Mouse (Mus musculus): ENCODE results near the gene Abca13. TPM values are rescaled to one million over a fixed set of nuclear protein-coding genes. Genes with fewer than 3 reads are reported as not detected.

Abca13 gene
- polyA plus RNA-seq, 1 experiment from 2014 or later, result 0.18 TPM

DNA sequence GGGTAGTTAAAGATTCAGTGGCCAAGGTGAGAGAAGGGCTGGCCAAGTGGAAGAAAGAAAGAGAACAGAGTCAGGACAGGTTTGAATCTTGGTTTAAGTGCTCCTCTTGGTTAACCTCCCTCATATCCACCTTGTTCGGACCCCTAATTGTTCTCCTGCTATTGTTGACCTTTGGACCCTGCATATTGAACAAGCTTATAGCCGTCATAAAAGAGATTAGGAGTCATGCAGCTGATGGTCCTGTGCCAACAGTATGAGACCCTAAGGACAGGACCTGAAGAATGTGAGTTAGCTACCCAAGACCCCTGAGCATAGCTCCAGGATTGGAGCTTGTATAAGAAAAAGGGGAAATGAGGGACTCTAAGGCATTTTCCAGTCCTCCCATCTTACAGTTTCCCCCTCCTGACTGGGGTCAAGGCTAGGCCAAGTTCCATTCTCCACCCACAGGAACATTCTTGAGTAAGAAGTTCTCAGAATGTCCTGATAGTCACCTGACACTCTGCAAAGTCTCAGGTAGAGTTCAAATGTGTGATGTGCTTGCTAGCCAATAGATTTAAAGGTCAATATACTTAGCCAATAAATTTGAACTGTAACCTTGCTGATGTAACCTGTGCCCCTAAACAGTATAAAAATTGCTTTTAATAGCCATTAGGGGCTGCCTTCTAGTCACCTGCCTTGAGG lies 536.2 kb downstream of the Abca13 start:
- Histone ChIP-seq H3K4me2 (ENCODE audit: low read depth, low read length) (no peak overlapping the region), H3K27me3 (ENCODE audit: insufficient read depth, low read length) (no peaks in the 10 kb centered on the region), H3K36me3 (replicated peaks; ENCODE audit: insufficient read depth, low read length) (no peaks in the 10 kb centered on the region), H3K4me3 (ENCODE audit: low read depth, low read length) (no peak overlapping the region), H3K27ac (ENCODE audit: low read depth) (no peak overlapping the region), H3K9ac (replicated peaks) (no peak overlapping the region), H3K4me1 (ENCODE audit: insufficient read depth) (no peaks in the 10 kb centered on the region), H3K9me3 (ENCODE audit: low read length) (no peaks in the 10 kb centered on the region)
- ATAC-seq, result no peak
- no peak for DNase-seq
- 61% methylated on average over 2 of the region's 2 CpGs for WGBS (ENCODE audit: insufficient replicate concordance)
- TF ChIP-seq EP300 (IDR thresholded peaks at IDR 0.05; ENCODE audit: low read depth) (no peak), CTCF (IDR thresholded peaks at IDR 0.05; ENCODE audit: low read depth) (no peak)

DNA sequence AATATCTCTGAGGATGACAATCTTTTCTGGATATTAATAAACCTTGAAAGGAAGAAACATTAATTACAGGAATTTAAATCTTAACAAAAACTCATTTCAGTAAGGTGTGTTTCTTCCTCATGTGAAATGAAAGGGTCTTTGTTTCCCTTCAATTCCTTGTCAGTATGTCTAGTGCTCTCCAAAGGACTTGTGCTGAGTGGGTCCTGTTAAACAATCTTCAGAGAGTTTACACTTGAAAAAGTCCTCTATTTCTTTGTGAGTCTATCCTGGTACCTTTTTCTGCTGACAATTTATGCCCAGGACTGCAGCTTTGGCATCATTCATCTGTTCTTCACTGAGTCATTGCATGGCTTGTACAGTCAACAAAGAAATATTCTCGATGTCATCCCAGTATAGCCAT lies 539.6 kb downstream of the Abca13 start:
- no peaks in the 10 kb centered on the region for H3K36me3 ChIP-seq (replicated peaks; ENCODE audit: insufficient read depth, low read length)
- H3K4me3 ChIP-seq (ENCODE audit: low read depth, low read length), result no peak overlapping the region
- H3K9me3 ChIP-seq (ENCODE audit: low read length), result no peaks in the 10 kb centered on the region
- ATAC-seq, result no peak
- H3K27me3 ChIP-seq (ENCODE audit: insufficient read depth, low read length), result no peaks in the 10 kb centered on the region
- 71% methylated on average over 1 of the region's 1 CpGs for WGBS (ENCODE audit: insufficient replicate concordance)
- no peak overlapping the region for H3K9ac ChIP-seq (replicated peaks)
- H3K27ac ChIP-seq (ENCODE audit: low read depth), result no peak overlapping the region
- no peak overlapping the region for H3K4me2 ChIP-seq (ENCODE audit: low read depth, low read length)
- H3K4me1 ChIP-seq (ENCODE audit: insufficient read depth), result no peaks in the 10 kb centered on the region
- no peak for DNase-seq
- TF ChIP-seq CTCF (IDR thresholded peaks at IDR 0.05; ENCODE audit: low read depth), result no peak
- no peak for TF ChIP-seq EP300 (IDR thresholded peaks at IDR 0.05; ENCODE audit: low read depth)

Other genes with a start within 250 kb of the Abca13 start
- gene Pkd1l1, start 218.7 kb upstream of the Abca13 start, polyA plus RNA-seq (2015; fragmentation: Nextera tagmentation; extraction: Ambion mirVana), result 0.06 TPM in 1 of 2 replicates, not detected in the other
- 2.9 and 3.2 TPM in 2 replicates for gene Hus1, start 180.8 kb upstream of the Abca13 start, polyA plus RNA-seq (2015; fragmentation: Nextera tagmentation; extraction: Ambion mirVana)
- 0.11 and 0.14 TPM in 2 replicates for gene Gm11992, start 143.3 kb upstream of the Abca13 start, polyA plus RNA-seq (2015; fragmentation: Nextera tagmentation; extraction: Ambion mirVana)
- gene Sun3, start 143.0 kb upstream of the Abca13 start, polyA plus RNA-seq (2015; fragmentation: Nextera tagmentation; extraction: Ambion mirVana), result 0.15 TPM in 1 of 2 replicates, not detected in the other
- gene Upp1, start 73.8 kb upstream of the Abca13 start, polyA plus RNA-seq (2015; fragmentation: Nextera tagmentation; extraction: Ambion mirVana), result 1.5 and 1.8 TPM in 2 replicates

Measured in liver, postnatal 0 days (tissue).